Mouse (Mus musculus): ENCODE results near the gene Nudt1. TPM values are rescaled to one million over a fixed set of nuclear protein-coding genes. Genes with fewer than 3 reads are reported as not detected.

Nudt1 gene
- polyA plus RNA-seq (2012; rRNA removed), result 18.9 and 20.9 TPM in 2 replicates

DNA sequence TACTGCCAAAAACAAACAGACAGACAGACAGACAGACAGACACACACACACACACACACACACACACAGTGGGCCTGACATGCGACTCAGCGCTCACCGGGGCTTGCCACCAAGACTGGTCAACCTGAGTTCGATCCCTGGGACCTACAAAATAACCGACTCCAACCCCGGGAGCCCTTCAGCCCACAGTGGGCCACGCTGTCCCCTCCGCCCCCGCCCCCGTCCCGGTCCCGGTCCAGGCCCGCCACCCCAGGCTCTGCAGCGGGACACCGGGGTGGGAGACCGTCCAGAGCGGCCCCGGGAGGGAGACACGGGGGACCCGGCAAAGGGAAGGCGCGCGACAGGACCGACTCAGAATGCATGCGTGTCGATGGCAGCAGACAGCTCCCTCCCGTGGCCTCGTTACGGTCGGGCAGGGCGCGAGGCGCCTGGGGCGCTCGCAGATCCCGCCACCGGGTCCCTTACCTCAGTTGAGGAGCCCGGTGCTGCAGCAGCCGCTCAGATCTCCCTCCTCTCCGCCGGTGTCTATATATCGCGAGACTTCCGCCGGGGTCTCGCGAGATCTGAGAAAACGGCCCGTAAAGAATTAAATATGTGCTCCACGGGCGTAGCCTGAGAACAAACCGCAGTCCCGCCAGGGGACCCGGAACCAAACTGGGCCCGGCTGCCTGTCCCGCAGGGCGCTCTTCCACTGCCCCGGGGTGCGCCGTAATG, at the start of gene Nudt1, which contains the start of gene Mad1l1:
Gene Nudt1 (plus strand): TSS at position 615 of the 714 bp plus-strand sequence.
Gene Mad1l1 (minus strand): TSS at position 511 of the 714 bp plus-strand sequence.
- WGBS, result under 1% methylated on average over 60 of the region's 60 CpGs
- DNase-seq (ENCODE audit: low read depth, low spot score), result peak; percentile 94

DNA sequence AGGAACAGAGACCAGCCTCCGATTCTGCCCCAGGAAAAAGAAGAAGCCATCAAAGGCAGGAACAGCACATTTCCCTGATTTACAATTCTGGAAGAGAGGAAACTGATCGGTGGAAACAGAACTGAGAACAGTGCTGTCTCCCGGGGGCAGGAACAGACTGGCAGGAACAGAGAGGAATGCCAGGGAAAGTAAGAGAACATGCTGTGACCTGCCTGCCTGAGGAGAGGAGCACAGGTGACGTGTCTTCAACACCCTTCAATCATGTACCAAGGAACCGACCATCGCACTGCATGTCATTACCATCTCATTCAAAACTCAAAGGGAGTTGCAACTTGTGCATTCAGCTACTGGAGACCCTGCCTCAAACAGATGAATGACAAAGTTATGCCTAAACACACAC, 44.7 kb upstream of the Nudt1 start:
- 87% methylated on average over 6 of the region's 6 CpGs for WGBS
- DNase-seq (ENCODE audit: low read depth, low spot score), result no peak

DNA sequence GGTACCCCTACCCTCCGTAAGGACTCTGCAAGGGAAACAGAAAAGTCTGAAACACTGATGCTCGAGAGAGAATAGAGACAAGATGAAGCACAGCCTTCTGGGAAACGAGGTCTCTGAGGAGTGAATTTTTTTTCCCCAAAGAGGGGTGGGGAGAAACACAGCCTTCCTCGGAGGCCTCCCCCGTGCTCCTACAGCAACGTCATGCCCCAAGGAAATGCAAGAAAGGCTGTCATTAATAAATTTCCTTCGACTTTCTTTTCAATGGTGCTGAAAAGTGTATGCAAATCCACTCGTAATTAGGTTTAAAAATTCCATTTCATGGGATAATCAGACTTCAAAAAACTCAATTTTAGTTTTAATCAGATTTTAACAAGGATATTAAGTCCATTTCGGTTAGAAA, 41.3 kb upstream of the Nudt1 start:
- DNase-seq (ENCODE audit: low read depth, low spot score), result no peak
- WGBS, result 91% methylated on average over 9 of the region's 9 CpGs

DNA sequence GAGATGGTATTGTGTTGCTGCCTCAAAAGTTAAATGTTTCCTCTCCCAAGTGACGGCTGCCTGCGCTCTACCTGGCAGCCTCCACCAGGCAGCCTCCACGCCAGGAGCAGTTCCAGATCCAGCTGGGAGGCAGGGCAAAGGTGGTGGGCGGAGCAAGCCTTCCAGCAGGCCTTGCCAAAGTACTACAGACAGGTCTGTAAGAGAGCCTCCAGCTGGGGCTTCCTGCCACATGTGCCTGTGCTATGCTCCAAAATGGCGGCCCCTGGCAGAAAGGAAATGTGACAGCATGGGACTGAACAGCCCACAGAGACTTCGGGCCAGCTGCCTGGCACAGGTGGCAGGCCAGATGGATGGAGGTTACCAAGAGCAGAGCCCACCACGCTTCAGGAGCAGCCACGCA, 39.1 kb upstream of the Nudt1 start:
- 65% methylated on average over 8 of the region's 8 CpGs for WGBS
- DNase-seq (ENCODE audit: low read depth, low spot score), result peak; percentile 8

DNA sequence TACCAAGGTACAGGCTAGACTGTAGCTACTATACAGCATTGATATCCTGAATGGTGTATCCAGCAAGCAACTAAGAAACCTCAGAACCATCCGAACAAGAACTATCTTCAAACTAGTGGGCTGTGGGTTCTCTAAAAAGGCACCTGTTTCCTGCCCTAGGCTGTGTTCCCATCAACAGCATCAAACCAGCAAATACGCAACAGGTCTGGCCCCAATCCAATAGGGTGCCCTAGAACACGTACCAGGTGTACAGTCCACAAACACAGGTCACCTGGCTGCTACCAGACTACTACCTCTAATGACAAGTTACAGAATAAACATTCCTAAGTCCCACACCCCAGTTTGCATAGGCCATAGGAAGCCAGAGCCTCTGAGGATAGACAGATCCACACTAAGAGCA, 38.6 kb upstream of the Nudt1 start:
- WGBS, result 63% methylated on average over 3 of the region's 3 CpGs
- no peak for DNase-seq (ENCODE audit: low read depth, low spot score)

DNA sequence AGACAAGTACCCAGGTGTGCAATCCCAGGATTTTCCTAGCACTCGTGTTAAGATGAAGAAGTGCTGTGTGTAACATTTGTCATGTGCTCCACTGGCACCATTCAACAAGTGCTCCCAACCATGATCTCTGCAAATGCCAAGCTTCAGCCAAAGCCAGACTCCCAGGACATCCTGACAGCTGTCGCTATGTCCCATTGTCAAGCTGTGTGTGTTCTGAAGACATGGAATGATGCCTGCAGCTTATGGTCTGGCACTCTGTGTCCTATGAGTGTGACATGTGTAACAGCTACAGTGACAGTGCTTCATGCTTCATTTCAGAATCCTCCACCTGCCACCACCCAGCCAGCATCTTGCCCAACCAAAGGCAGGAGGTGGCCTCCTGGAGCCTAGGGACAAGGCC, 37.4 kb upstream of the Nudt1 start:
- WGBS, result 96% methylated on average over 2 of the region's 2 CpGs
- no peak for DNase-seq (ENCODE audit: low read depth, low spot score)

DNA sequence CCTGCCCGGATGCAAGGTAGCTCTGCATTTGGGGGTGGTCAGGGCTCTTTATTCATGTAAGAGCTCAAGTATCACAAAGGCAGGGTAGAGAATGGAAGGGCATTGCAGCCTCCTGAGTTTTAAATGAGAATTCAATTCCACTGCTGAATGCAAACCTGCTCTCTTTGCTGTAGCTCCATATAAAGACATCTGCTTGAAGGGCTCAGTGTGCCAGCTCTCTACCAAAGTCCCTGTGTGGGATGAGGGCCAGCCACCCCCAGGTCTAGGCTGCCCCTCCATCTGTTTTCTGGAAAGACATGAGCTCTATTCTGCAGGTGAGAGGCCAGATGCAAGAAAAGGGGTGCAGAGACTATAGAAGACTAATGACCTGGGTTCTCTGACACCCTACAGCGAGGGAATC, 36.7 kb upstream of the Nudt1 start:
- no peak for DNase-seq (ENCODE audit: low read depth, low spot score)
- WGBS, result 95% methylated on average over 2 of the region's 2 CpGs

DNA sequence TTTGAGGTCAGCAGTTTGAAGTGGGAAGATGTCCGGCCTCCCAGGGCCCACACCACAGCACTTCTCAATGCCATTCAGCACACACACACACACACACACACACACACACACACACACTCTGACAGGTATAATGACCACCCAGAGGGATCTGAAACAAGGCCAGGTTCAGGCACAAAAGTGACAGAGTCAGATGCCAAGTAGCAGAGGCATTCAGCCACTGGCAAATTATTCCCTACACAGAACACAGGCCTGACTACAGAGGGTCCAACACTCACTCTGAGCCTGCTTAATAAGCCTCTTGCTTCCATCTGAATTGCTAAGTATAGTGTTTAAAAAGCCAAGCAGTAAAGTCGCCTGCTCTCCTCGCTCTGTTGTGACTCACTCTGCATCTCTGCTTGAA, 33.2 kb upstream of the Nudt1 start:
- WGBS, result 85% methylated on average over 3 of the region's 3 CpGs
- DNase-seq (ENCODE audit: low read depth, low spot score), result no peak

DNA sequence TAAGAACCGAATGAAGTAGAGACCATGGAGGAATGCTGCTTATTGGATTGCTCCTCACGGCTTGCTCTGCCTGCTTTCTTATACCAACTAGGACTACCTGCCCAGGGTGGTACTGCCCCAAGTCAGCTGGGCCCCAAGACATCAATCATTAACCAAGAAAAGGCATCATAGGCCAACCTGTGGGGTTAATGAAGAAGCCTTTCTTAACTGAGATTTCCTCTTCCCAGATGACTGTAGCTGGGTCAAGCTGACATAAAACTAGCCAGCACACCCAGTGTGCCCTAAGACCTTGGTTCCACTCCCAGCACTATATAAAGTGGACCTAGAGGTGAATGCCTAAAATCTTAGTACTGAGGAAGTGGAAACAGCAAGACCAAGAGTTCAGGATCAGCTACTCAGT, 32.3 kb upstream of the Nudt1 start:
- 88% methylated on average over 2 of the region's 2 CpGs for WGBS
- DNase-seq (ENCODE audit: low read depth, low spot score), result no peak

DNA sequence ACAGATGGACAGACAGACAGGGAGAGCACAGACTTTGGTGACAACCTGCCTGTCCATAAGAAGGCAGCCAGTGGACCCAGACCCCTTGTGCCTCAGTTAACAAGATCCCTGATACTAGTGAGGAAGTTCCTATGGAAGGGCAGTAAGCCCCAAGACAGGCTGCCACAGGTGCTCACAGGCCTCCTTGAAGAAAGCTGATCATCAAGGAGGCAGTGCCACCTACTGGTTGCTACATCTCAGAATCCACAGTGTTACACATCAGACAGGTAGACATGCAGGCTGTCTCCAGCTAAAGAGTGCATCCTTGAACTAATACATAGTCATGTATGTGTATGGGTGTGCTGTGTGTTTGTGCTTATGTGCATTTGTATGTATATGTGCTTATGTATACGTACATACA, 29.3 kb upstream of the Nudt1 start:
- peak; percentile 37 for DNase-seq (ENCODE audit: low read depth, low spot score)
- WGBS, result 77% methylated on average over 1 of the region's 1 CpGs

DNA sequence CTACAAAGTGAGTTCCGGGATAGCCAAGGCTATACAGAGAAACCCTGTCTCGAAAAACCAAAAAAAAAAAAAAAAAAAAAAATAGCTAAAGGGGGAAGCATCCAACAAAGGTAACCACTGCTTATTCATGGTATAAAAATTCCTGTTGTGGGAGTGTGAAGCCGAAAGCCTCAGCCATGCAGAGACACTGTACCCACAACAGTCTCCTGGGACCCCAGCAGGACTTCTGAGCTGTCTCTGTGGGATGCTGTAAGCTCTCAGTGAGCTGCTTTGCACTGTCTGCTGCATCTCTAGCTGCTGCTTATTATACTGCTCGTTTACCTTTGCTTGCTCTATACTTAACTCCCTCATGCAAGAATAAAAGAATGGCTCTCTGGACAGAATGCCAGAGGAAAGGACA, 23.2 kb upstream of the Nudt1 start:
- 82% methylated on average over 4 of the region's 4 CpGs for WGBS
- DNase-seq (ENCODE audit: low read depth, low spot score), result no peak

DNA sequence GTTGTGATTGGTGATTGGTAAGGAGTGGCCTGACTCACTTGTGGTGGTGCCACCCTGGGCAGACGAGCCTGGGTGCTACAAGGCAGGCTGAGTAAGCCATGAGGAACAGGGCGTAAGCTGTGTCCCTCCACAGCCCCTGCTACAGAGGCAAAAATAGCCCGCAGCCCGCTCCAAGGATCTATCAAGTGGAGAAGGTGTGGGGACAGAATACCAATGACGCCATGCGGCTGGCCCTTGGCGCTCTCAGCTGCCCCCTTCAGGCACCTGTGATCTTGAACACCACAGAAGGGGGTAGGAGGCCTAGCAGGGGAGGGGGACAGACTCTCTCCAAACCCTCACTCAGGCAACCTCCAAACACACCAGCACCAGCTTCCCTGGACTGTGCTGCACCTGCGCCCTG, 15.4 kb upstream of the Nudt1 start:
- DNase-seq (ENCODE audit: low read depth, low spot score), result no peak
- WGBS, result 96% methylated on average over 8 of the region's 8 CpGs

DNA sequence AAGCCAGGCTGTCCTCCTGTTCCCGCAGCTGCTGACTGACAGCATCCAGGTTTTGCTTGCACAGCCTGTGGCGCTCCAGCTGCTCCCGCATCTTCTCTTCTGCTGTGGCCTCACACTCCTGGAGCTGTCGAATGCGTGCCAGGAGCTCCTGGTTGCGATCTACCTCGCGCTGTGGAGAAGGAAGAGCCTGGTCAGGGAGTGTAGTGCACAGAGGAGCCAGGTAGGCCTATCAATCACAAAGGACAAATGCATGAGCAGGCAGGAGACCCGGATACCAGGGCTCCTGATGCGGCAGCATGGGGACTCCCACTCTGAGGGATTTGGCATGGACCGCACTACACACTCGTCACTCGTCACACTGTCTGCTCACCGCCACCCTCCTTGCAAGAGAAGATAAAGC, 13.9 kb upstream of the Nudt1 start:
- no peak for DNase-seq (ENCODE audit: low read depth, low spot score)
- WGBS, result 96% methylated on average over 14 of the region's 14 CpGs

DNA sequence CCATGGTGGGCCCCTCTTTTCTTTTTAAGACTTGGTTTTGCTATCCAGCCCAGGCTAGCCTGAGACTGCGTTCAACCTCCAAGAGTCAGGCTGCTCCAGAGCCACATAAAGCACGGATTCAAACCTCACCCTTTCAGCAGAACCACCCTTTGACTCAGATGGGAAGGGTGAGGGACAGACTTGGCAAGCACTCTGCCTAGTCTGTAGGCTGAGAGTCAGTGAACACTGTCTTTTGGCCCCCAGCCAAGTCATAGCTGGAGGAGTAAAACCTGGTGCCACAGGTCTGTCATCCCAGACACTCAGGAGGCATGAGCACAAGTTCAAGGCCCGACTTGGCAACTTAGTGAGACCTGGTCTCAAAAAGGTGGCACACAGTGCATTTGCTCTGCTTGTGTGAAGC, 4.7 kb upstream of the Nudt1 start:
- 49% methylated on average over 3 of the region's 3 CpGs for WGBS
- DNase-seq (ENCODE audit: low read depth, low spot score), result no peak

DNA sequence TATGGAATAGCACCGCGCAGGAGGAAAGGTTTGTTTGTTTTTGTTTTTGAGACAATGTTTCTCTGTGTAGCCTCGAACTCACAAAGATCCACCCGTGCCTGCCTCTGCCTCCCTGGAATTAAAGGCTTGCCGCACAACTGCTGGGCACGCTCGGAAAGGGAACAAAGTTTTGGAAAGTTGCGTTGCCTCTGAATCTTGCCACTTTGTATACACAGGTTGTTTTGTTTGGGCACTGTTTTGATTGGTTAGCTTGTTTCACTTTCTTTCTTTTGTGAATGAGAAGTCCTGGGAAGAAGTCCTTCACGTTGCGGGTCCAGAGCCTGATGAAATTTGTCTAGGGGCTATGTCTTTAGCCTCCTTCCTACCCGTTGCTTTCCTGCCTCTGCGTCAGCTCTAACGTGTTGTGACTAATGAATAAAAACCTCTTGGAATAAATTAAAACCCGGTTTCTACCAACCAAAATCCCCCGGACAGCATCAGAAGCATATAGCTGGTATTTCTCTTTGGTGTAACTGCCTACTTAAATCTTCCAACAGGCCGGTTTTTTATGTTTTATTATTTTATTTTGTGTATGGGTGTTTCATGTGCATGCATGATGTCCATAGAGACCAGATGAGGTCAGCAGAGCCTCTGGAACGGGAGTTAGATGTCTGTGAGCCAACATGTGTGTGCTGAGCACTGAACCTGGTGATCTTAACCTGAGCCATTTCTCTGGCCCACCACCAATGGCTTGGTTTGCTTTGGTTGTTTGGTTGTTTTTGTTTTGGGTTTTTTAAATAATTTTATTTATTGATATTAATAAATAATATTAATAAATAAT, 510 bp downstream of the Nudt1 start:
- under 1% methylated on average over 17 of the region's 17 CpGs for WGBS
- peak; percentile 28 for DNase-seq (ENCODE audit: low read depth, low spot score)

DNA sequence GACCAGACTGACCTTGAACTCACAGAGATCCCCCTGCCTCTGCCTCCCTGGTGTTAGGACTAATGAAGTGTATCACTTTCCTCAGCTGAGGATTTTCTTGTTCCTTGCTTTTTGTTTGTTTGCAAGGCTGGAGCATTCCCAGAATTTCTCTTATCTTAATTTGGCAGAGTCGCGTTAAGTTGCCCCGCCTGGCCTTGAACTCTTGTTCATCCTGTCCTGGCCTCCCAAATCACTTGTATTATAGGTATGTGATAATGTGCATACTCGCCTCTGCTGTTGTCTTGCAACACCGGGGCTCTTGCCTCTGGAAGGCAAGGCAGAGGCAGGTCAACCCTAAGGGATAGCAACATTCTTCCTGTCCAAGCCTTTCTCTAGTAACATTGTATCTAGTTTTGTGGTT, 2.6 kb downstream of the Nudt1 start:
- DNase-seq (ENCODE audit: low read depth, low spot score), result no peak
- 52% methylated on average over 5 of the region's 5 CpGs for WGBS

DNA sequence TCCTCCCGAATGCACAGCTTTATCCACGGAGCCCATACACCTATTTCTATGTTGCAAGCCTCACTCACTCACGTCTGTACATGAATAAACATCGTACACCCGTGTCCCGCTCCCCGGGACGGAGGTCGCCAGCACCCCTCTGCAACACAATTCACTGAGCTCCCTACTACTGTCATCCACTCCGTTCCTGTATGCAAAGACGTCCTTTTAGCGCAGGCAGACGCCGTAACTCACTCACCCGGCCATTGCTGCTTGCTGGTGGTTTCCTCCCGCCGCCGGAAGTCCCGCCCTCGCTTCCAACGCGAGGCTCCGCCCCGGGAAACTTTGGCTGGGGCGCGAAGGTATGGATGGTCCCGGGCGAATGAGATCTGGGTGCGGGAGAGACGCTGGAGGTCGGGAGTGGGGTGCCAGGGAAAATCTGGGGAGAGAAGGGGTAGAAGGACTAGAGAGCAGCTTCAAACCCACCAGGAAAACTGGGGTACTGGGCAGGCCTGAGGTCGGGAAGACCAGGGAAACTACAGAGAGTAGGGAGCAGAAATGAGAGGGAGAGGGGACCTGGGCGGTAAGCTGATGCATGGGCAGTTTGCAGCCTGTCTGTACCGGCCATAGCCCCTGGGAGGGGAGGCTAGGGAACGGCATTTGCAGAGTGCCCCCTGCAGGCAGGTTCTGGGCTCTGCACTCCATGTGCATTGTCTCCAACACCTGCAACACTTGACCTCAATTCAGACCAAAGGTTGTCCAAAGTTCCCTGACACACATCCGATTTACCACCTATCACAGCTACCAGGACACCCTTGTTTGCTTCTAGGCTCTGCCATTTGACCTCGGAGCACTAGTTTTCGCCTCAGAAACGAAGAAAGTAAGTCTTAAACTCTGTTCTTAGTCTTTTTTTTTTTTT, 10.4 kb downstream of the Nudt1 start, which contains the start of gene Mrm2:
Gene Mrm2 (minus strand): TSS at position 284 of the 898 bp plus-strand sequence.
- DNase-seq (ENCODE audit: low read depth, low spot score), result peak; percentile 51
- WGBS, result 1% methylated on average over 39 of the region's 39 CpGs

DNA sequence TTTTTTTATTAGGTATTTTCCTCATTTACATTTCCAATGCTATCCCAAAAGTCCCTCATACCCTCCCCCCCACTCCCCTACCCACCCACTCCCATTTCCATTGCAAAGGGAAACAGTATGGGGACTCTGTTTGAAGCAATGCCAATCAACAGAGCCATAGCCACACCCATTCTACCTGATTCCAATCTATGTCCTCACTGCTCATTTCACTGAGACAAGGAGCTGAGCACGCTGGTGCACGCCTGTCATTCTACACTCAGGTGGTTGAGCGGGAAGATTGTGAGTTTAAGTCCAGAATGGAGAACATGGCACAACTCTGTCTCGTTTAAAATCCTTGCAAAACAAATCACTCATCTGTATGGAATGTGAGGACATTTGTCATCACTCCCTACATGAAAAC, 11.1 kb downstream of the Nudt1 start:
- no peak for DNase-seq (ENCODE audit: low read depth, low spot score)
- WGBS, result 20% methylated on average over 4 of the region's 4 CpGs

DNA sequence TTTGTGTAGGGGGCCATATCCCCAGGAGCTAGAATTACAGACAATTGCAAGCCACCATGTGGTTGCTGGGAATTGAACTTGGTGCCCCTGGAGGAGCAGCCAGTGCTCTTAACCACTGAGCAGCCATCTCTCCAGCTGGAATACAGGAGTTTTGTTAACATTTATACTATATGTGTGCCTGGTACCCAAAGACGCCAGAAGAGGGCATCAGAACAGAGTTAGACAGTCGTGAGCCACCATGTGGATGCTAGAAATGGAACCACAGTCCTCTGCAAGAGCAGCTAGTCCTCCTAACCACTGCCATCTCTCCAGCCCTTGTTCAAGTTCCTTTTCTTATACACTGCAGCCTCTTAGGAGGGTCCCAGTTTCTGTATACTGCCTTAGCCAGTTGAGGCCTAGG, 12.2 kb downstream of the Nudt1 start:
- no peak for DNase-seq (ENCODE audit: low read depth, low spot score)

DNA sequence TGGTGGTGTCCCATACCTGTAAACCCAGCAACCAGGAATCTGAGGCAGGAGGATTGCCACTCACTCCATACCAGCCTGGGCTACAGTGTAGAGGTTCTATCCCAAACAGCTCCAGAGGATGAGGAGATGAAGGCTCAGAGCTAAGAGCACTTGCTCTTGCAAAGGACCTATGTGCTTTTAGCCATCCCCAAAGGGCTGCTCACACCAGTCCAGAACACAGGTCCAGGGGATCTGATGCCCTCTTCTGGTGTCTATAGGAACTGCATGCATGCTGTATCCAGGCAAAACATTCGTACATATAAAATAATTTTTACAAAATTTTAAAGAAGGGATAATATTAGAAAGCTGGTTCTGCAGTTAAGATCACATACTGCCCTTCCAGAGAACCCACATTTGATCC, 15.2 kb downstream of the Nudt1 start:
- no peak for DNase-seq (ENCODE audit: low read depth, low spot score)
- 65% methylated on average over 1 of the region's 1 CpGs for WGBS

More for the DNA sequence above, 12.2 kb downstream of the Nudt1 start:
- 25% methylated on average over 2 of the region's 2 CpGs for WGBS
